Mouse (Mus musculus): ENCODE data around the gene Inhbc.

DNA sequence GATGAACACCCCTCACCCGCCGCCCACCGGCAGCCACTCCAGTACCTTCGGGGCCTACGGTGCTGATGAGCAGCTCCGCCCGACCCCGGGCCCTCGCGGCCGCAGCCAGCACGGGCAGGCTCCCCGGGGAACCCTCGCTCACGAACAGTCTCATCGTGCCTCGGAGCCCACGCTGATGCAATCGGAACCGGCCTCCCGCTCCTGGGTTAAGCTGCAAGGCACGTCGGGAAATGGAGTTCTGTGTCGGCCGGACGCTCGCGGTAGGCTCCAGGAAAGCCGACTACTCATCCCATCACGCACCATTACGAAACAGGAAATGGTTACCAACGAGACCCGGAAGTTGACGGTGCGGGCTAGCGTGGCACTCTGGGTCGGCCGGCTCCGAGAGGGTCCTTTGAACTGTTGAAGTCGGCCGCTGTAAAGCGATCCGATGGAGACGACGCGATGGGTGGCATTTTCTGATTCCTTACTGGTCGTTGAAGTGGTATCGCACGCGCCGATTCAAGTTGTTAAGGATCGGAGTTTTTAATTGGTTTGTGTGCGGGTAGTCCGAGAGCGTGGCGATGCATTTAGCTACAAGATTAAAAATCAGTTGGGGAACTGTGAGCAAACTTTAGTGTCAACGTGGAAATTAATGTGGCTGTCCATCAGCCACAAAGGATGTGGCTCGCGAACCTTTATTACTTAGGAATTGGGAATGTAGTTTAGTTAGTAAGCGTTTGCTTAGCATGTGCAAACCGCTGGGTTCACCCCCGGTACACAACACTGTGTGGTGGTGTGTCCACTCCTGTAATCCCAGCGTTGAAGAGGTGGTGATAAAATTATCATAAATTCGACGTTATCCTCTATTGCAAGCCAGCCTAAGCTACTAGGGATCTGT lies 58.5 kb downstream of the Inhbc start, which contains the start of gene Mars:
- no peak for TF ChIP-seq CTCF (IDR thresholded peaks at IDR 0.05; ENCODE audit: low read depth)
- no peak for TF ChIP-seq EP300 (optimal IDR thresholded peaks at IDR 0.05)
